Mouse (Mus musculus) naive thymus-derived CD4-positive, alpha-beta T cell, adult 2 months (primary cell): ENCODE results near the gene Tpgs1.
A peak's percentile ranks its signal among the peaks of the same experiment; 100 is the strongest.
"Not testable (repeated sequence)": the region's sequence is repeated elsewhere in the genome, so short reads cannot be mapped to it uniquely, and the experiment has no call there.

Experiments
- DNase-seq: peaks from one replicate; pipeline ENCODE4 v3.0.0-alpha.2; 2011; ENCODE audit warnings: low read depth

Gene Tpgs1

GRCm38 (mm10) chr10:79691986-79692548 is 22.9 kb downstream of the Tpgs1 start:
- peak; percentile 42 for DNase-seq

GRCm38 (mm10) chr10:79693580-79694378 is 24.6 kb downstream of the Tpgs1 start:
- DNase-seq: no peak

- no peak for DNase-seq
Measured at GRCm38 (mm10) chr10:79694379-79694655, 25.1 kb downstream of the Tpgs1 start.

- peak; percentile 80 for DNase-seq
Measured at GRCm38 (mm10) chr10:79695231-79696128, 26.3 kb downstream of the Tpgs1 start.

GRCm38 (mm10) chr10:79696129-79696651 is 27.0 kb downstream of the Tpgs1 start:
- no peak for DNase-seq

GRCm38 (mm10) chr10:79697916-79698315 is 28.7 kb downstream of the Tpgs1 start:
- no peak for DNase-seq

- no peak for DNase-seq
Measured at GRCm38 (mm10) chr10:79698459-79698858, 29.3 kb downstream of the Tpgs1 start.

- no peak for DNase-seq
Measured at GRCm38 (mm10) chr10:79700676-79701075, 31.5 kb downstream of the Tpgs1 start.

- no peak for DNase-seq
Measured at GRCm38 (mm10) chr10:79701443-79702129, 32.4 kb downstream of the Tpgs1 start.

GRCm38 (mm10) chr10:79702970-79703369 is 33.8 kb downstream of the Tpgs1 start:
- not testable (repeated sequence) for DNase-seq

- no peak for DNase-seq
Measured at GRCm38 (mm10) chr10:79703541-79703940, 34.4 kb downstream of the Tpgs1 start.

GRCm38 (mm10) chr10:79704065-79704969 is 35.1 kb downstream of the Tpgs1 start, which contains the start of gene Bsg:
Gene Bsg (plus strand): TSS chr10:79704491.
- DNase-seq: peak; percentile 99

GRCm38 (mm10) chr10:79704970-79705360 is 35.8 kb downstream of the Tpgs1 start:
- no peak for DNase-seq

GRCm38 (mm10) chr10:79705951-79706350 is 36.8 kb downstream of the Tpgs1 start:
- DNase-seq: no peak

GRCm38 (mm10) chr10:79706406-79707094 is 37.4 kb downstream of the Tpgs1 start:
- DNase-seq: no peak

- no peak for DNase-seq
Measured at GRCm38 (mm10) chr10:79707162-79707561, 38.0 kb downstream of the Tpgs1 start.

GRCm38 (mm10) chr10:79707759-79708158 is 38.6 kb downstream of the Tpgs1 start:
- DNase-seq: no peak

GRCm38 (mm10) chr10:79708668-79709067 is 39.5 kb downstream of the Tpgs1 start:
- no peak for DNase-seq

GRCm38 (mm10) chr10:79709307-79709706 is 40.1 kb downstream of the Tpgs1 start:
- DNase-seq: no peak

- peak; percentile 68 for DNase-seq
Measured at GRCm38 (mm10) chr10:79712029-79712428, 42.9 kb downstream of the Tpgs1 start.
